Mouse (Mus musculus): ENCODE measurements at regions not wholly inside any gene's neighbourhood (a gene's known extent, or its start where the extent isn't known, plus 50 kb on each side); places are given as distances from the start of the nearest gene placed in this dataset.

GRCm38 (mm10) chr4:33793398-33793797, 131.0 kb upstream of the Cnr1 start:
- DNase-seq (ENCODE audit: low spot score) (no peak), ATAC-seq (replicated peaks; ENCODE audit: insufficient number of reproducible peaks, low FRiP score, low TSS enrichment, low read depth) (no peak)
- H3K9ac ChIP-seq (replicated peaks; ENCODE audit: low read length), result no peak overlapping the region
- H3K27ac ChIP-seq (replicated peaks; ENCODE audit: low read depth, low read length), result no peak overlapping the region
- no peaks in the 10 kb centered on the region for H3K27me3 ChIP-seq (ENCODE audit: control insufficient read depth, insufficient read depth, low read length)
- H3K9me3 ChIP-seq (replicated peaks; ENCODE audit: control insufficient read depth, low read length), result no peaks in the 10 kb centered on the region
- no peaks in the 10 kb centered on the region for H3K4me1 ChIP-seq (ENCODE audit: control insufficient read depth, insufficient read depth, low read length)
- H3K4me2 ChIP-seq (ENCODE audit: low read depth, low read length), result no peak overlapping the region
- H3K4me3 ChIP-seq (ENCODE audit: low read depth, low read length), result no peak overlapping the region
- no peaks in the 10 kb centered on the region for H3K36me3 ChIP-seq (replicated peaks; ENCODE audit: control insufficient read depth, insufficient read depth, low read depth, low read length)
- WGBS, result 89% methylated on average over 8 of the region's 8 CpGs

GRCm38 (mm10) chr4:33795461-33795860, 128.9 kb upstream of the Cnr1 start:
- H3K27me3 ChIP-seq (ENCODE audit: control insufficient read depth, insufficient read depth, low read length), result no peaks in the 10 kb centered on the region
- H3K4me1 ChIP-seq (ENCODE audit: control insufficient read depth, insufficient read depth, low read length), result no peaks in the 10 kb centered on the region
- ATAC-seq (replicated peaks; ENCODE audit: insufficient number of reproducible peaks, low FRiP score, low TSS enrichment, low read depth) (no peak), DNase-seq (ENCODE audit: low spot score) (no peak)
- 98% methylated on average over 3 of the region's 3 CpGs for WGBS
- no peak overlapping the region for H3K27ac ChIP-seq (replicated peaks; ENCODE audit: low read depth, low read length)
- no peak overlapping the region for H3K9ac ChIP-seq (replicated peaks; ENCODE audit: low read length)
- no peak overlapping the region for H3K4me2 ChIP-seq (ENCODE audit: low read depth, low read length)
- H3K9me3 ChIP-seq (replicated peaks; ENCODE audit: control insufficient read depth, low read length), result no peaks in the 10 kb centered on the region
- no peaks in the 10 kb centered on the region for H3K36me3 ChIP-seq (replicated peaks; ENCODE audit: control insufficient read depth, insufficient read depth, low read depth, low read length)
- H3K4me3 ChIP-seq (ENCODE audit: low read depth, low read length), result no peak overlapping the region

GRCm38 (mm10) chr4:33797964-33798363, 126.4 kb upstream of the Cnr1 start:
- no peaks in the 10 kb centered on the region for H3K36me3 ChIP-seq (replicated peaks; ENCODE audit: control insufficient read depth, insufficient read depth, low read depth, low read length)
- no peak overlapping the region for H3K4me2 ChIP-seq (ENCODE audit: low read depth, low read length)
- H3K4me1 ChIP-seq (ENCODE audit: control insufficient read depth, insufficient read depth, low read length), result no peaks in the 10 kb centered on the region
- 86% methylated on average over 4 of the region's 4 CpGs for WGBS
- ATAC-seq (replicated peaks; ENCODE audit: insufficient number of reproducible peaks, low FRiP score, low TSS enrichment, low read depth), result no peak
- no peak overlapping the region for H3K4me3 ChIP-seq (ENCODE audit: low read depth, low read length)
- no peak for DNase-seq (ENCODE audit: low spot score)
- no peaks in the 10 kb centered on the region for H3K9me3 ChIP-seq (replicated peaks; ENCODE audit: control insufficient read depth, low read length)
- no peaks in the 10 kb centered on the region for H3K27me3 ChIP-seq (ENCODE audit: control insufficient read depth, insufficient read depth, low read length)
- no peak overlapping the region for H3K27ac ChIP-seq (replicated peaks; ENCODE audit: low read depth, low read length)
- no peak overlapping the region for H3K9ac ChIP-seq (replicated peaks; ENCODE audit: low read length)

- H3K36me3 ChIP-seq (replicated peaks; ENCODE audit: control insufficient read depth, insufficient read depth, low read depth, low read length), result no peaks in the 10 kb centered on the region
- no peak overlapping the region for H3K4me2 ChIP-seq (ENCODE audit: low read depth, low read length)
- no peak overlapping the region for H3K4me3 ChIP-seq (ENCODE audit: low read depth, low read length)
- H3K4me1 ChIP-seq (ENCODE audit: control insufficient read depth, insufficient read depth, low read length), result no peaks in the 10 kb centered on the region
- no peak overlapping the region for H3K27ac ChIP-seq (replicated peaks; ENCODE audit: low read depth, low read length)
- DNase-seq (ENCODE audit: low spot score) (no peak), ATAC-seq (replicated peaks; ENCODE audit: insufficient number of reproducible peaks, low FRiP score, low TSS enrichment, low read depth) (no peak)
- whole genome bisulfite sequencing, result 85% methylated on average over 6 of the region's 6 CpGs
- H3K27me3 ChIP-seq (ENCODE audit: control insufficient read depth, insufficient read depth, low read length), result no peaks in the 10 kb centered on the region
- H3K9ac ChIP-seq (replicated peaks; ENCODE audit: low read length), result no peak overlapping the region
- H3K9me3 ChIP-seq (replicated peaks; ENCODE audit: control insufficient read depth, low read length), result no peaks in the 10 kb centered on the region
These were observed 125.7 kb upstream of the Cnr1 start for GRCm38 (mm10) chr4:33798654-33799053.

GRCm38 (mm10) chr4:33799110-33799509, 125.3 kb upstream of the Cnr1 start:
- H3K4me3 ChIP-seq (ENCODE audit: low read depth, low read length), result no peak overlapping the region
- H3K4me1 ChIP-seq (ENCODE audit: control insufficient read depth, insufficient read depth, low read length), result no peaks in the 10 kb centered on the region
- WGBS, result 47% methylated on average over 6 of the region's 6 CpGs
- no peak overlapping the region for H3K4me2 ChIP-seq (ENCODE audit: low read depth, low read length)
- H3K27me3 ChIP-seq (ENCODE audit: control insufficient read depth, insufficient read depth, low read length), result no peaks in the 10 kb centered on the region
- H3K9me3 ChIP-seq (replicated peaks; ENCODE audit: control insufficient read depth, low read length), result no peaks in the 10 kb centered on the region
- H3K27ac ChIP-seq (replicated peaks; ENCODE audit: low read depth, low read length), result no peak overlapping the region
- DNase-seq (ENCODE audit: low spot score) (no peak), ATAC-seq (replicated peaks; ENCODE audit: insufficient number of reproducible peaks, low FRiP score, low TSS enrichment, low read depth) (no peak)
- no peak overlapping the region for H3K9ac ChIP-seq (replicated peaks; ENCODE audit: low read length)
- no peaks in the 10 kb centered on the region for H3K36me3 ChIP-seq (replicated peaks; ENCODE audit: control insufficient read depth, insufficient read depth, low read depth, low read length)

GRCm38 (mm10) chr4:33799831-33800230, 124.6 kb upstream of the Cnr1 start:
- H3K27ac ChIP-seq (replicated peaks; ENCODE audit: low read depth, low read length), result no peak overlapping the region
- DNase-seq (ENCODE audit: low spot score) (no peak), ATAC-seq (replicated peaks; ENCODE audit: insufficient number of reproducible peaks, low FRiP score, low TSS enrichment, low read depth) (no peak)
- H3K4me2 ChIP-seq (ENCODE audit: low read depth, low read length), result no peak overlapping the region
- no peak overlapping the region for H3K4me3 ChIP-seq (ENCODE audit: low read depth, low read length)
- 73% methylated on average over 1 of the region's 1 CpGs for WGBS
- H3K9me3 ChIP-seq (replicated peaks; ENCODE audit: control insufficient read depth, low read length), result no peaks in the 10 kb centered on the region
- no peaks in the 10 kb centered on the region for H3K27me3 ChIP-seq (ENCODE audit: control insufficient read depth, insufficient read depth, low read length)
- no peak overlapping the region for H3K9ac ChIP-seq (replicated peaks; ENCODE audit: low read length)
- no peaks in the 10 kb centered on the region for H3K4me1 ChIP-seq (ENCODE audit: control insufficient read depth, insufficient read depth, low read length)
- no peaks in the 10 kb centered on the region for H3K36me3 ChIP-seq (replicated peaks; ENCODE audit: control insufficient read depth, insufficient read depth, low read depth, low read length)

- Histone ChIP-seq H3K27ac (replicated peaks; ENCODE audit: low read depth, low read length) (no peak overlapping the region), H3K4me1 (ENCODE audit: control insufficient read depth, insufficient read depth, low read length) (no peaks in the 10 kb centered on the region), H3K4me2 (ENCODE audit: low read depth, low read length) (no peak overlapping the region), H3K9me3 (replicated peaks; ENCODE audit: control insufficient read depth, low read length) (no peaks in the 10 kb centered on the region), H3K36me3 (replicated peaks; ENCODE audit: control insufficient read depth, insufficient read depth, low read depth, low read length) (no peaks in the 10 kb centered on the region), H3K27me3 (ENCODE audit: control insufficient read depth, insufficient read depth, low read length) (no peaks in the 10 kb centered on the region), H3K4me3 (ENCODE audit: low read depth, low read length) (no peak overlapping the region), H3K9ac (replicated peaks; ENCODE audit: low read length) (no peak overlapping the region)
- no peak for ATAC-seq (replicated peaks; ENCODE audit: insufficient number of reproducible peaks, low FRiP score, low TSS enrichment, low read depth)
- DNase-seq (ENCODE audit: low spot score), result no peak
- WGBS, result 73% methylated on average over 1 of the region's 1 CpGs
These were observed 112.1 kb upstream of the Cnr1 start for GRCm38 (mm10) chr4:33812338-33812737.

GRCm38 (mm10) chr4:33823850-33824249, 100.5 kb upstream of the Cnr1 start:
- Histone ChIP-seq H3K9me3 (replicated peaks; ENCODE audit: control insufficient read depth, low read length) (no peaks in the 10 kb centered on the region), H3K36me3 (replicated peaks; ENCODE audit: control insufficient read depth, insufficient read depth, low read depth, low read length) (no peaks in the 10 kb centered on the region), H3K9ac (replicated peaks; ENCODE audit: low read length) (no peak overlapping the region), H3K27me3 (ENCODE audit: control insufficient read depth, insufficient read depth, low read length) (no peaks in the 10 kb centered on the region), H3K4me1 (ENCODE audit: control insufficient read depth, insufficient read depth, low read length) (no peaks in the 10 kb centered on the region), H3K27ac (replicated peaks; ENCODE audit: low read depth, low read length) (no peak overlapping the region), H3K4me3 (ENCODE audit: low read depth, low read length) (no peak overlapping the region), H3K4me2 (ENCODE audit: low read depth, low read length) (no peak overlapping the region)
- no peak for ATAC-seq (replicated peaks; ENCODE audit: insufficient number of reproducible peaks, low FRiP score, low TSS enrichment, low read depth)
- WGBS, result 5% methylated on average over 5 of the region's 5 CpGs
- no peak for DNase-seq (ENCODE audit: low spot score)
